Mouse (Mus musculus) G1E (cell line): ENCODE data around the gene Slc16a1. TPM values are rescaled to one million over a fixed set of nuclear protein-coding genes. Genes with fewer than 3 reads are reported as not detected.

ENCODE experiments used
- ATAC-seq: 2 replicates; pipeline ENCODE4 v1.8.0; 2016; ENCODE audit warnings: mild to moderate bottlenecking; ENCODE audit not compliant: insufficient number of reproducible peaks, poor library complexity, low FRiP score, severe bottlenecking; ENCODE audit errors: extremely low read depth
- DNase-seq: peaks from one replicate; pipeline ENCODE4 v3.0.0; 2012; ENCODE audit warnings: low spot score
- H3K27me3 ChIP-seq: 2 replicates; pipeline ENCODE4 v1.6.1; 2012; ENCODE audit warnings: mild to moderate bottlenecking, low read length, inconsistent platforms; ENCODE audit not compliant: insufficient read depth
- H3K36me3 ChIP-seq: replicated peaks from 2 replicates; pipeline ENCODE3; 2012; ENCODE audit warnings: mild to moderate bottlenecking, inconsistent platforms
- H3K4me1 ChIP-seq: 2 replicates; pipeline ENCODE4 v1.6.1; 2012; ENCODE audit warnings: low read depth, low read length, inconsistent platforms, mixed read lengths; ENCODE audit not compliant: insufficient read depth
- H3K4me3 ChIP-seq: 2 replicates; pipeline ENCODE4 v1.5.1; 2012; ENCODE audit warnings: low read depth, mild to moderate bottlenecking, inconsistent platforms, low read length, moderate library complexity, mixed read lengths
- H3K9me3 ChIP-seq: replicated peaks from 2 replicates; pipeline ENCODE4 v1.6.1; 2012; ENCODE audit warnings: inconsistent platforms
- CTCF ChIP-seq: IDR thresholded peaks from 2 replicates; pipeline ENCODE4 v1.5.1; 2012; ENCODE audit warnings: low read depth, low read length, inconsistent platforms, mixed read lengths
- GATA1 ChIP-seq: IDR thresholded peaks from 2 replicates; pipeline ENCODE4 v1.6.1; 2012; ENCODE audit warnings: borderline replicate concordance, low read length, inconsistent platforms, mixed read lengths
- GATA2 ChIP-seq: IDR thresholded peaks from 2 replicates; pipeline ENCODE4 v1.6.1; 2012; ENCODE audit warnings: low read depth, low read length, inconsistent platforms, borderline replicate concordance
- POLR2AphosphoS5 ChIP-seq: IDR thresholded peaks from 2 replicates; pipeline ENCODE4 v1.6.1; 2012; ENCODE audit warnings: low read depth, low read length, inconsistent platforms; ENCODE audit not compliant: insufficient replicate concordance
- TAL1 ChIP-seq: conservative IDR thresholded peaks from 2 replicates; pipeline ENCODE4 v1.6.1; 2012; ENCODE audit warnings: low read depth, low read length, inconsistent platforms, mixed read lengths
- polyA plus RNA-seq: library from polyadenylated mRNA; stranded (reverse); fragments of >175 nt; gene quantifications from 2 replicates; pipeline ENCODE4 v1.2.3, GENCODE M21; 2012
- total RNA-seq, 2 experiments: library from RNA; stranded (forward) in 1 of 2; stranded (reverse) in 1 of 2; fragments of 200-1000 nt in 1 of 2; fragments of >200 nt in 1 of 2; fragmentation: Nextera tagmentation in 1 of 2; gene quantifications; 2 replicates each; pipeline ENCODE4 v1.2.3; 2014 to 2017

Slc16a1 gene
- total and polyA plus RNA-seq, 3 experiments, result 52.7 to 75.1 (median 62.5) TPM

GRCm38 (mm10) chr3:104637427-104638402 lies 753 bp upstream of the Slc16a1 start:
- H3K27me3 ChIP-seq, result no peaks in the 10 kb centered on the region
- H3K4me3 ChIP-seq, result peak overlapping the region; percentile 97
- DNase-seq, result peak; percentile 13
- no peak for TF ChIP-seq GATA1
- no peak for TF ChIP-seq TAL1
- no peak for TF ChIP-seq POLR2AphosphoS5
- no peak for TF ChIP-seq CTCF
- TF ChIP-seq GATA2, result no peak
- peaks cover 7% of the 10 kb centered on the region for H3K36me3 ChIP-seq
- no peaks in the 10 kb centered on the region for H3K9me3 ChIP-seq
- H3K4me1 ChIP-seq, result peaks cover 39% of the 10 kb centered on the region
- no peak; the same call in 1 of the 2 replicates for ATAC-seq

GRCm38 (mm10) chr3:104638932-104639748 lies 672 bp downstream of the Slc16a1 start:
- peak; percentile 52; the same call in 1 of the 2 replicates for ATAC-seq
- TF ChIP-seq GATA1, result no peak
- no peak for TF ChIP-seq TAL1
- TF ChIP-seq GATA2, result no peak
- peak overlapping the region; percentile 97 for H3K4me3 ChIP-seq
- H3K36me3 ChIP-seq, result peaks cover 6% of the 10 kb centered on the region
- H3K27me3 ChIP-seq, result no peaks in the 10 kb centered on the region
- peaks cover 50% of the 10 kb centered on the region for H3K4me1 ChIP-seq
- H3K9me3 ChIP-seq, result no peaks in the 10 kb centered on the region
- peak; percentile 66 for DNase-seq

GRCm38 (mm10) chr3:104639749-104640368 lies 1.4 kb downstream of the Slc16a1 start:
- H3K9me3 ChIP-seq, result no peaks in the 10 kb centered on the region
- peaks cover 6% of the 10 kb centered on the region for H3K36me3 ChIP-seq
- ATAC-seq, result no peak
- peak overlapping the region; percentile 97 for H3K4me3 ChIP-seq
- no peaks in the 10 kb centered on the region for H3K27me3 ChIP-seq
- H3K4me1 ChIP-seq, result peaks cover 54% of the 10 kb centered on the region
- DNase-seq, result no peak
- TF ChIP-seq GATA2 (no peak), TAL1 (no peak), CTCF (no peak), POLR2AphosphoS5 (no peak), GATA1 (no peak)

DNA sequence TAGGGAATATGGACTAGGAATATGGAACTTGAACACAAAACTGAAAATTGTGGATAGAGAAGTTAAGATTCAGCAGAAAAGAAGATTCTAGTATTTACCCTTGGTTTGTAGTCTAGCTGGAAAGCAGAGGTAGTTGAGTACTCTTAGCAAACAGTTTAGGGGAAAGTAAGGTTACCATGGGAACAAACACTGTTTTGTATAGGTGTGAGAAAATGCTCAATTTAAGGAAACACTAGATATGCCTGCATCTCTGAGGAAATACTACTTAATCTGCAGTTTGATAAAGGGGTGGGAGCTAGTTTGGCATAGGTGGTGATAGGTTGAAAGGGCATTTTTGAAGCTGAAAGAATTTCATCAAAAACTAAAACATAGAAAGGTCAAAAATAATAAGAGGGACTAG lies 2.4 kb downstream of the Slc16a1 start:
- TF ChIP-seq GATA2, result no peak
- TF ChIP-seq POLR2AphosphoS5, result no peak
- TF ChIP-seq GATA1, result no peak
- TF ChIP-seq CTCF, result no peak
- TF ChIP-seq TAL1, result no peak
- no peak overlapping the region; the same call in 1 of the 2 replicates for H3K4me3 ChIP-seq
- H3K4me1 ChIP-seq, result peaks cover 62% of the 10 kb centered on the region

GRCm38 (mm10) chr3:104641313-104641712 lies 2.8 kb downstream of the Slc16a1 start:
- Histone ChIP-seq H3K27me3 (no peaks in the 10 kb centered on the region), H3K36me3 (peaks cover 11% of the 10 kb centered on the region), H3K9me3 (no peaks in the 10 kb centered on the region), H3K4me1 (peaks cover 64% of the 10 kb centered on the region), H3K4me3 (no peak overlapping the region)
- ATAC-seq (no peak), DNase-seq (no peak)
- no peak for TF ChIP-seq POLR2AphosphoS5

More for the DNA sequence above, 2.4 kb downstream of the Slc16a1 start:
- no peak for ATAC-seq
- H3K36me3 ChIP-seq, result peaks cover 11% of the 10 kb centered on the region
- no peaks in the 10 kb centered on the region for H3K27me3 ChIP-seq
- no peak for DNase-seq
- no peaks in the 10 kb centered on the region for H3K9me3 ChIP-seq

DNA sequence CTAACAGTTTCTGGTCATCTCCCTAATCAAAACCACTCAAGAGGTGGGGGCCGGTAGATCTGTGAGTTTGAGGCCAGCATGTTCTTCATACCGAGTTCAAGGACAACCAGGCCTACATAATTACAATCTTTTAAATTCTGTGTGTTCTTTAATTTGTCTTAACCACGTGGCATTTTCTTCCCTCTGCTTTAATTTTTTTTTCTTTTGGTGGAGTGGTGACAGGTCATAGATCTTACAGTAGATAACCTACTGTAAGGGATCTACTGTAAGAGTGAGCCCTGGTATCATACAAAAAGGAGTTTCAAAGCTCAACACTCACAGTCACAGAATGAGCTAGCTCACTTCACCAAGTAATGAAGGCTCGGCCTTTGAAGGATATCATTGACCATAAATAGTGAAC lies 4.6 kb downstream of the Slc16a1 start:
- Histone ChIP-seq H3K27me3 (no peaks in the 10 kb centered on the region), H3K9me3 (no peaks in the 10 kb centered on the region), H3K4me3 (no peak overlapping the region), H3K36me3 (peaks cover 16% of the 10 kb centered on the region), H3K4me1 (peaks cover 63% of the 10 kb centered on the region)
- DNase-seq, result no peak
- no peak for ATAC-seq
- TF ChIP-seq POLR2AphosphoS5 (no peak), CTCF (no peak), GATA2 (no peak), GATA1 (no peak), TAL1 (no peak)
